Mouse (Mus musculus): ENCODE measurements around the gene Rbfox3.

Gene Rbfox3

GRCm38 (mm10) chr11:118443201-118443970 lies 468.0 kb downstream of the Rbfox3 start:
- DNase-seq (ENCODE audit: low spot score in 2 of 2) = peak in 1 of 2 experiments; percentile 26

- DNase-seq (ENCODE audit: low spot score in 2 of 2) = no peak
These were observed 468.7 kb downstream of the Rbfox3 start for GRCm38 (mm10) chr11:118442691-118443090.
